Mouse (Mus musculus) olfactory bulb, adult 2 months (tissue): ENCODE results near the gene Dohh. TPM values are rescaled to one million over a fixed set of nuclear protein-coding genes. Genes with fewer than 3 reads are reported as not detected.

Experiments used
- H3K27ac ChIP-seq: fragments of 200-500 bp; 2 replicates; pipeline ENCODE4 v1.5.1; 2012; ENCODE audit warnings: low read depth, low read length; ENCODE audit not compliant: insufficient read depth
- H3K4me1 ChIP-seq: fragments of 200-500 bp; 2 replicates; pipeline ENCODE4 v1.6.1; 2012; ENCODE audit warnings: low read length; ENCODE audit not compliant: control insufficient read depth, insufficient read depth
- H3K4me3 ChIP-seq: fragments of 200-500 bp; 2 replicates; pipeline ENCODE4 v1.5.1; 2012; ENCODE audit warnings: mild to moderate bottlenecking, low read depth, low read length, moderate library complexity; ENCODE audit not compliant: insufficient read depth
- CTCF ChIP-seq: fragments of 200-500 bp; IDR thresholded peaks from 2 replicates; pipeline ENCODE4 v1.5.1; 2012; ENCODE audit warnings: low read depth, mild to moderate bottlenecking, low read length, moderate library complexity; ENCODE audit not compliant: insufficient read depth
- POLR2A ChIP-seq: fragments of 200-500 bp; IDR thresholded peaks from 2 replicates; pipeline ENCODE4 v1.6.1; 2012; ENCODE audit warnings: mild to moderate bottlenecking, low read depth, low read length, moderate library complexity; ENCODE audit not compliant: insufficient read depth
- WGBS: fragments of 180-500 bp; shearing (Covaris S2); methylation state at CpG from one replicate; pipeline ENCODE4 v1.1.7; 2018; 5-methylcytosine and 5-hydroxymethylcytosine counted together
- polyA plus RNA-seq: library from polyadenylated mRNA; stranded (reverse); fragments of >200 nt; gene quantifications from 2 replicates; pipeline ENCODE4 v1.2.4, GENCODE M21; 2012; ENCODE audit warnings: low replicate concordance; ENCODE audit not compliant: missing spikeins, insufficient read depth, insufficient read length

The Dohh gene
- polyA plus RNA-seq, 1 experiment, result not detected

GRCm38 (mm10) chr10:81356352-81356990 is 27.8 kb upstream of the Dohh start:
- 34% methylated on average over 12 of the region's 12 CpGs for WGBS
- Histone ChIP-seq H3K4me1 (peaks cover 59% of the 10 kb centered on the region), H3K27ac (peak overlapping the region; percentile 74), H3K4me3 (0 out of 2 replicates have a peak overlapping the region, but pooled peaks have one; percentile 8)
- no peak for TF ChIP-seq POLR2A
- TF ChIP-seq CTCF, result no peak

GRCm38 (mm10) chr10:81356991-81357844 is 27.0 kb upstream of the Dohh start, which contains the start of gene Mfsd12:
Mfsd12 (plus strand) TSS chr10:81357491.
- 1% methylated on average over 79 of the region's 79 CpGs for WGBS
- Histone ChIP-seq H3K4me1 (peaks cover 59% of the 10 kb centered on the region), H3K27ac (peak within 1 kb of the TSS; percentile 33; the same call in 1 of the 2 replicates), H3K4me3 (peak within 1 kb of the TSS; percentile 67)
- TF ChIP-seq CTCF (no peak), POLR2A (peak; percentile 73)

- 29% methylated on average over 4 of the region's 4 CpGs for WGBS
- H3K4me3 ChIP-seq, result peak overlapping the region; percentile 67
- H3K4me1 ChIP-seq, result peaks cover 59% of the 10 kb centered on the region
- no peak overlapping the region for H3K27ac ChIP-seq
- TF ChIP-seq POLR2A (no peak), CTCF (no peak)
Observed at GRCm38 (mm10) chr10:81358209-81358608, 26.0 kb upstream of the Dohh start.

GRCm38 (mm10) chr10:81358841-81359240 is 25.4 kb upstream of the Dohh start:
- Histone ChIP-seq H3K27ac (no peak overlapping the region), H3K4me1 (peaks cover 64% of the 10 kb centered on the region), H3K4me3 (no peak overlapping the region; the same call in 1 of the 2 replicates)
- 65% methylated on average over 1 of the region's 1 CpGs for WGBS
- TF ChIP-seq CTCF (no peak), POLR2A (no peak)

- TF ChIP-seq POLR2A, result no peak
- TF ChIP-seq CTCF, result no peak
- H3K4me3 ChIP-seq, result no peak overlapping the region
- H3K27ac ChIP-seq, result no peak overlapping the region
- WGBS, result 71% methylated on average over 8 of the region's 8 CpGs
- H3K4me1 ChIP-seq, result peaks cover 63% of the 10 kb centered on the region
Observed at GRCm38 (mm10) chr10:81360721-81361120, 23.5 kb upstream of the Dohh start.

GRCm38 (mm10) chr10:81362336-81362949 is 21.8 kb upstream of the Dohh start:
- Histone ChIP-seq H3K4me3 (no peak overlapping the region), H3K27ac (no peak overlapping the region), H3K4me1 (peaks cover 51% of the 10 kb centered on the region)
- 86% methylated on average over 12 of the region's 12 CpGs for WGBS
- TF ChIP-seq CTCF (no peak), POLR2A (no peak)

- Histone ChIP-seq H3K4me3 (no peak overlapping the region), H3K27ac (no peak overlapping the region), H3K4me1 (peaks cover 41% of the 10 kb centered on the region)
- 44% methylated on average over 54 of the region's 54 CpGs for WGBS
- TF ChIP-seq CTCF (no peak), POLR2A (no peak)
Observed at GRCm38 (mm10) chr10:81363436-81364346, 20.5 kb upstream of the Dohh start.

GRCm38 (mm10) chr10:81364666-81365065 is 19.6 kb upstream of the Dohh start:
- Histone ChIP-seq H3K4me3 (no peak overlapping the region), H3K27ac (no peak overlapping the region), H3K4me1 (peaks cover 31% of the 10 kb centered on the region)
- 36% methylated on average over 28 of the region's 28 CpGs for WGBS
- no peak for TF ChIP-seq CTCF
- no peak for TF ChIP-seq POLR2A
